Mouse (Mus musculus): ENCODE results near the gene Gm11032. TPM values are rescaled to one million over a fixed set of nuclear protein-coding genes. Genes with fewer than 3 reads are reported as not detected.
"Not testable (repeated sequence)": the region's sequence is repeated elsewhere in the genome, so short reads cannot be mapped to it uniquely, and the experiment has no call there.

The Gm11032 gene
- polyA plus RNA-seq (2016; fragmentation: Nextera tagmentation; extraction: Ambion mirVana): not detected in 2 replicates

DNA sequence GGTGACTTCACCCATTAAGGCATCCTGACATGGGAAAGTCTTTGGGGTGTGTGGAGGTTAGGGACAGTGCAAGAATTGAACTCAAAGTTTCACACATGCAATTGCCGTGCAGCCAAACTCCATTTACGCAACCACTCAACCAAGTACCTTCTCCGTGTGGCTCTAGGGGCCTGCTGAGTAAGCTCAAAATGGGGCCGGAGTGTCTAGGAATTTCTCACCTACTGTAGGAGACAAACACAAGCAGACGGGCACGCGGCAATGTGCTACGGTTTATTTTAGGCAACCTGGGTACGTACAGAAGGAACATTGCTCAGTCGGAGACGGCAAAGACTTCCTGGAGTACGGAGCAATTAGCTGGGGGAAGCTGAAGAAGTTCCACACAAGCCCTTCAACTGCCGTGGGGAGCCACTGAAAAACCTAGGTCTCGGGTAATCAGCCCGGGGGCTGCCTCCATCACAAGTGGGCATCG, at the start of gene Gm11032:
Gm11032 (plus strand) TSS at position 51 of the 469 bp plus-strand sequence.
- Histone ChIP-seq H3K36me3 (replicated peaks) (no peaks in the 10 kb centered on the region), H3K27me3 (ENCODE audit: poor library complexity, severe bottlenecking) (no peaks in the 10 kb centered on the region), H3K4me1 (0 out of 2 replicates have a peak, but pooled peaks cover 7% of the 10 kb centered on the region), H3K4me3 (no peak within 1 kb of the TSS), H3K9me3 (no peaks in the 10 kb centered on the region), H3K27ac (no peak within 1 kb of the TSS)
- DNase-seq (ENCODE audit: extremely low spot score, low spot score): no peak
- 86% methylated on average over 16 of the region's 16 CpGs for WGBS

DNA sequence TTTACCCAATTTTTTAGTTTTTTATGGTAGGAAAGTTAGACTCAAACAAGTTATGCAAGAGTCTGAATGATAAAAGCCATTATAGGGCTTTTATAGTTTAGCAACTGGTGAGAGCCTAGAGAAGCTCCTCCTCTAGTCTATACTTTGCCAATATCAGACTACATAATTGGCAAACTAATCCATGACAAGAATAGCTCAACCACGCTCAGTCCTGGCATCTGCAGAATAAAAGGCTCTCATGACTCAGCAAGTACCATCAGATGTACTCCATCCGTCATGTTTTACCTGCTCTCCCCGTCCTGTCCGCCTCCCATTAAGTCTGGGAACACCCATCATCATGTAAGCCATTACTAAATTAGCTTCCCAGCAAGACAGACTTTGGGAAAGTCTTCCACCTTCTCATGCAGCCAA, 48.4 kb upstream of the Gm11032 start:
- Histone ChIP-seq H3K4me3 (no peak overlapping the region), H3K27ac (no peak overlapping the region), H3K4me1 (peaks cover 6% of the 10 kb centered on the region), H3K27me3 (ENCODE audit: poor library complexity, severe bottlenecking) (no peaks in the 10 kb centered on the region), H3K9me3 (no peaks in the 10 kb centered on the region), H3K36me3 (replicated peaks) (peaks cover 5% of the 10 kb centered on the region)
- 90% methylated on average over 4 of the region's 4 CpGs for WGBS
- DNase-seq (ENCODE audit: extremely low spot score, low spot score): no peak

DNA sequence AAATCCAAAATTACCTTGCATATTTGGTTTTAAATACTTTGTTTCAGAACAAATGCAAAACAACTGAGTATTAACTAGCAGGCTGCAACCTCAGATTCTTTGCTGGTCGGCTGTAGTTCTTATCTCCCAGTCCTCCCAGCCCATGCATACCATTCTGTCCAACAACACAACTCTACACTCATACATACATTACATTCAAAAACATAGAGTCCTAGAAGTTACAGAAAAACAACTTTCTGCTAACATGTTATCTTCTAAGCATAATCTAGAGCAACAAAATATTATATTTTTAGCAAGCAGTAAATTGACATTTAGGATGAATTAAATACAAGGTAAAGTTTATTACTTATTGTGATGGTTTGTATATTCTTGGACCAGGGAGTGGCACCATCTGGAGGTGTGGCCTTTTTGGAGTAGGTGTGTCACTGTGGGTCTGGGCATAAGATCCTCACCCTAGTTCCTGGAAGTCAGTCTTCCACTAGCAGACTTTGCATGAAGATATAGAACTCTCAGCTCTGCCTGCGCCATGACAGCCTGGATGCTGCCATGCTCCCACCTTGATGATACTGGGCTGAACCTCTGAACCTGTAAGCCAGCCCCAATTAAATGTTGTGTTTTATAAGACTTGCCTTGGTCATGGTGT, 43.7 kb upstream of the Gm11032 start:
- H3K27ac ChIP-seq; H3K4me3 ChIP-seq; H3K4me1 ChIP-seq; DNase-seq (ENCODE audit: extremely low spot score, low spot score); H3K27me3 ChIP-seq (ENCODE audit: poor library complexity, severe bottlenecking); H3K36me3 ChIP-seq (replicated peaks); H3K9me3 ChIP-seq: not testable (repeated sequence)
- 93% methylated on average over 2 of the region's 2 CpGs for WGBS

DNA sequence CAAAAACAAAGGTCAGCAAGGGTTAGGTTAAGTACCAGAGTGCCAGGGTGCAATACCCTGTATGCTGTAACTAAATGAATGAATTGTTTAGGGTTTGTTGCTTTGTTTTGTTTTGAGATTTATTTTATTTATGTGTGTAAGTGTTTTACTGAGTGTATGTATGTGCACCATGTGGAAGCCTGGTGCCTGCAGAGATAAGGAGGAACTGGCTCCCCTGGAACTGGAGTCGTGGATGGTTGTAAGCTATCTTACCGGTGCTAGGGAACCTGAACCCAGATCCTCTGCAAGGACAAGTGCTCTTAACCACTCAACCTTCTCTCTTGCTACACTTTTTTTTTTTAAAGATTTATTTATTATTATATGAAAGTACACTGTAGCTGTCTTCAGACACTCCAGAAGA, 42.8 kb upstream of the Gm11032 start:
- peaks cover 2% of the 10 kb centered on the region; the same call in 1 of the 2 replicates for H3K36me3 ChIP-seq (replicated peaks)
- DNase-seq (ENCODE audit: extremely low spot score, low spot score): no peak
- peaks cover 6% of the 10 kb centered on the region for H3K4me1 ChIP-seq
- 89% methylated on average over 2 of the region's 2 CpGs for WGBS
- H3K4me3 ChIP-seq: no peak overlapping the region
- H3K27ac ChIP-seq: no peak overlapping the region
- no peaks in the 10 kb centered on the region for H3K27me3 ChIP-seq (ENCODE audit: poor library complexity, severe bottlenecking)
- H3K9me3 ChIP-seq: no peaks in the 10 kb centered on the region

DNA sequence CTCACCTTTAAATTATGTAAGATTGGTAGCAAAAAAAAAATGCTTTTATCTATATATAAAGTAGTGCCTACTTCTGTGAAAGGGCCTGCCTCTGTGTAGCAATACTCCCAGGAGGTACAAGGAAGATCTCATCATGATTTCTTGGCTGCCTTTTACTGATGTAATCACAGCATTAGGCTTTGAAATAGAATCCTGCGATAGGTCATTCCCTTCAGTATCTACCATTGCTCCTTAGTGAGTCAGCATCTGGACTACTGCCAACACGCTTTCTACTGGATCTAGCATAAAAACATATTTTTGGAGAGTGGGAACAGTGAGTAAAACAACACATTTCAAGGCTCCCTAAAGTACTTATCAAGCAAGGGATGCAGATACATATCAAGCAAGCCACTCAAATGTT, 41.2 kb upstream of the Gm11032 start:
- no peak overlapping the region for H3K4me3 ChIP-seq
- H3K4me1 ChIP-seq: peaks cover 6% of the 10 kb centered on the region
- H3K36me3 ChIP-seq (replicated peaks): peaks cover 3% of the 10 kb centered on the region; the same call in 1 of the 2 replicates
- H3K27ac ChIP-seq: no peak overlapping the region
- no peaks in the 10 kb centered on the region for H3K27me3 ChIP-seq (ENCODE audit: poor library complexity, severe bottlenecking)
- no peak for DNase-seq (ENCODE audit: extremely low spot score, low spot score)
- 93% methylated on average over 2 of the region's 2 CpGs for whole genome bisulfite sequencing
- H3K9me3 ChIP-seq: no peaks in the 10 kb centered on the region

DNA sequence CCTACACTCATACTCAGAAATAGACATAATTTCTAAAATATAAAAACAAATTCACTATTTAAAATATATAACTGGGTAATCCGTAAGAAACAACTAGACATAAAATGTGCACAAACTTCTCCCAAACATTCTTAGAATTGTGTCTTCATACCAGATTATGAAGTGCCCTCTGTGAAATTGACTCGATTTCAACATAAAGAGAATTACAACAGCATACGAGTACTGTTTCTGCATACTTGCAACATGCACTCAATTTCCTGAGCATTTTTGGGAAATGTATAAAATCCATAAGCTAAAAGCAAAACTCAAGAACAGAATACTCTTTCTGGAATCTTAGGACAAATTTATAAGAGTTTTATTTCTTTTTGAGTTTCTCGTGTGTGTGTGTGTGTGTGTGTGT, 28.1 kb upstream of the Gm11032 start:
- WGBS: 86% methylated on average over 4 of the region's 4 CpGs
- Histone ChIP-seq H3K27ac (no peak overlapping the region), H3K27me3 (ENCODE audit: poor library complexity, severe bottlenecking) (no peaks in the 10 kb centered on the region), H3K4me1 (peaks cover 22% of the 10 kb centered on the region), H3K4me3 (no peak overlapping the region), H3K36me3 (replicated peaks) (peaks cover 10% of the 10 kb centered on the region), H3K9me3 (no peaks in the 10 kb centered on the region)
- DNase-seq (ENCODE audit: extremely low spot score, low spot score): no peak

DNA sequence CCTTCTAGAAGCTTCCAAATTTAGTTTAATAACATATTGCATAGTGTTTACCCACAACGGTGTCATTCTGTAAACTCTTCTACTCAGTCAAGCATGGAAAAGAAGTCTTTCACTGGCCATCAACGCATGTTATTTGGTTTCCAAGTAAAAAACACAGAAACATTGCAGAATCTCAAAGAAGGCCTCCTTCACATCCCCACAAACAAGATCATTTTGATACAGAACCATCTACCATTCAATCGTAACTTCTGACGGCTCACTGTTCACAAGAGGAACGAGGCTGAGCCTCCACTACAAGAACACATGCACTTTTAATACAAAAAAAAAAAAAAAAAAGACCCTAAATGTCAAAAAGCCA, 26.4 kb upstream of the Gm11032 start:
- Histone ChIP-seq H3K9me3 (no peaks in the 10 kb centered on the region), H3K4me3 (peak overlapping the region; percentile 80), H3K27ac (peak overlapping the region; percentile 95; the same call in 1 of the 2 replicates), H3K4me1 (peaks cover 22% of the 10 kb centered on the region), H3K36me3 (replicated peaks) (peaks cover 3% of the 10 kb centered on the region; the same call in 1 of the 2 replicates), H3K27me3 (ENCODE audit: poor library complexity, severe bottlenecking) (no peaks in the 10 kb centered on the region)
- DNase-seq (ENCODE audit: extremely low spot score, low spot score): no peak
- WGBS: 45% methylated on average over 5 of the region's 5 CpGs

DNA sequence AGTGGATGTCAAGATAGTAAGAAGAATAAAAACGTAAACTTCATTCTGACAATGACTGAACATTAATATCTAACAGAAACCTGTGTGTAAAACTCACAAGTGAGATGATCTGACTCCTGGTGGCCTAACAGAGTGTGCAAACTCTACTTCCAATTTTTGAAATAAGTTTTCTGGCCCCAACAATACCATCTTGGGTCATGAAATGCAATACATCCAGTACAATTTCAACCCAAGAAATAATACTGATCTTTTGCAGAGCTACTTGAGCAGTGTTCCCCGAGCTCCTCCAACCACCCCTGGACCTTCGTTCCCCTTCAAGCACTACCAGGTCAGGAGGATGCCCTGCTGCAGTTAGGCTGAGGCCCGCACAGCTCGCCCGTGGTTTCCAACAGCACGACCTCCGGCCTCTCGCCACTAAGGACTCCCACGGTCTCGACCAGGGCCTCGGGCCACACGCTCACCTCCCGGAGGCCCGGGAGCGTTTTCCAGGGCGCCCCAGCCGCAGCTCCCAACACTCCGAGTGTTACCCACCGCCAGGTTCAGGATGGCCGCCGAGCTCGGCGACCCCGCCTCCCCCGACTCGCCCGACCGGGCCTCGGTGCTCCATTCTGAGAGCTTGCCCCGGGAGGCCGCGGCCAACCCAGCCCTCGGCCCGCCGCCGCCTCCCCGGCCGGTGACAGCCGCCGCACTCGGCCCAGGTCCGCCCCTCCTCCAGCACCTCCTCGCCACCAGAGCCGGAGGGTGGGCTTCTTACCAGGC, 25.8 kb upstream of the Gm11032 start:
- Histone ChIP-seq H3K4me3 (peak overlapping the region; percentile 80), H3K4me1 (peaks cover 22% of the 10 kb centered on the region), H3K36me3 (replicated peaks) (peaks cover 3% of the 10 kb centered on the region; the same call in 1 of the 2 replicates), H3K27me3 (ENCODE audit: poor library complexity, severe bottlenecking) (no peaks in the 10 kb centered on the region), H3K27ac (peak overlapping the region; percentile 95), H3K9me3 (no peaks in the 10 kb centered on the region)
- no peak for DNase-seq (ENCODE audit: extremely low spot score, low spot score)
- WGBS: under 1% methylated on average over 43 of the region's 45 CpGs

DNA sequence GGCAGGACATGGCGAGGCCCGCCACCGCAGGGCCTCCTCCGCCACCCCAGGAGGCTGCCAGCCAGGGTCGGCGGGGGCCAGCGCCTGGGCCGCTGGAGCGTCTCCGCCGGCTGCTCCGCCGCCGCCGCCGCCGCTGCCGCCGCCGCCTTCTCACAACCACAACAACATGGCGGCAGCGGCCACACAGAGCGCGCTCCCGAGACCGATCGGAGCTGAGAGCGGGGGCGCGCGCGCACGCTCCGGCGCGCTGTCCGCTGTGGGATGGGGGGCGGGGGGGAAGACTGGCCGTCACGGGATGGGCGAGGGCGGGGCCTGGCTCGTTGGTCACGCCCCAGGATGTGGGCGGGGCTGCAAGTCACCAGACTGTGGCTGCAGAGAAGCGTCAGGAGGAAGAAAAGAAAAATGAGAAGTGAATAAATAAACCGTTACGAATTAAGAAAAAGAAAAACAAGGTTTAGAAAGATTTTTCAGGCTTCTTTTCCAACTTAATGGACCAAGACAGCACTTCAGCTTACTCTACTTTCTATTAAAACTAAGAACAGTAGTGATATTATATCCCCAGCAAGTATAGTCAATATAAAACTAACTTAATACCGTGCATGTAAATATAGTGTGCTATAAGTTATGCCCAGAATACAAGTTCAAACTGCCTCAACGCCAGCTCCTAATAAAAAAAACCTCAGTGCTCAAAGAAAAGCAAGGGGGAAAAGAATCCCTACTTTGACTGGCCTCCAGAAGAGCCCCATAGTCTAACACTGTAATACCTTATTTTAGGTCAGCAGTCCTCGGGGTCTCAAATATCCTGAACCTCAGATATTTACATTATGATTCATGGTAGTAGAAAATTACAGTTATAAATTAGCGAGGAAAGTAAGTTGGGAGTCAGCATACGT, 25.0 kb upstream of the Gm11032 start, which contains the start of gene Mtmr3:
Mtmr3 (minus strand) TSS at position 256 of the 893 bp plus-strand sequence.
- Histone ChIP-seq H3K36me3 (replicated peaks) (no peaks in the 10 kb centered on the region; the same call in 1 of the 2 replicates), H3K27ac (peak within 1 kb of the TSS; percentile 95), H3K27me3 (ENCODE audit: poor library complexity, severe bottlenecking) (no peaks in the 10 kb centered on the region), H3K9me3 (no peaks in the 10 kb centered on the region), H3K4me1 (peaks cover 22% of the 10 kb centered on the region), H3K4me3 (peak within 1 kb of the TSS; percentile 80)
- DNase-seq (ENCODE audit: extremely low spot score, low spot score): peak; percentile 93
- WGBS: 5% methylated on average over 53 of the region's 53 CpGs

DNA sequence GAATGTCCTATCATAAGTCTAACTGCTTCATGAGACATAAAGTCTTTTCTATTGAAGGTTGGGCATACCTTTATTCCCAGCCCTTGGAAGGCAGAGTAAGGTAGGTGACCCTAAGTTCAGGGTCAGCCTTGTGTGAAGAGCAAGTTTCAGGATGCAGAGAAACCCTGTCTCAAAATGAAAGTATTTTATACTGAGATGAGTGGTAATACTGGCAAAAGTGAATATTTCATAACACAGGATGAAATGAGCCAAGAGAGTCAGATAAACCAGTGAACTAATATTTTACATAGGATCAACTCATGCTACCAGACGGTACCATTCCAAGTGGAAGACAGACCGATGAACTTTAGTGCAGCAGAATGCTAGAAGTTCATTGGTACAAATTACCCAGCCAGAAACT, 21.5 kb upstream of the Gm11032 start:
- 94% methylated on average over 2 of the region's 2 CpGs for whole genome bisulfite sequencing
- Histone ChIP-seq H3K36me3 (replicated peaks) (no peaks in the 10 kb centered on the region), H3K4me3 (no peak overlapping the region), H3K9me3 (no peaks in the 10 kb centered on the region), H3K4me1 (peaks cover 22% of the 10 kb centered on the region), H3K27ac (no peak overlapping the region), H3K27me3 (ENCODE audit: poor library complexity, severe bottlenecking) (no peaks in the 10 kb centered on the region)
- no peak for DNase-seq (ENCODE audit: extremely low spot score, low spot score)

DNA sequence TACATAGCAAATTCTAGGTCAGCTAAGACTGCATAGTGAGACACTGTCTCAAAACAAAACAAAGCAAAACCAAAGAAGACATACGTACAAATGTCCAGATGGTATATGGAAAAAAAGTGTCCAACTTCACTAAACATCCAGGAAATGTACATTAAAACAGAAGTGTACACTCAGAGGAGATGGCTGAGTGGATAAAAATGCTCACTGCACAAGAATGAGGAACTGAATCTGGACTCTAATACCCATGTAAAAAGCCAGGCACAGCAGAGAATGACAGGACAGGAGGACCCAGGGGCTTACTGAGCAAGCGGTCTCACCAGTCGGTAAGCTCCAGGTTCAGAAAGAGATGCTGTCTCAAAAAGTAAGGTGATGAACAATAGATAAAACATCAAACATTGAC, 20.0 kb upstream of the Gm11032 start:
- 96% methylated on average over 3 of the region's 3 CpGs for WGBS
- Histone ChIP-seq H3K27ac (no peak overlapping the region), H3K9me3 (no peaks in the 10 kb centered on the region), H3K4me3 (no peak overlapping the region), H3K27me3 (ENCODE audit: poor library complexity, severe bottlenecking) (no peaks in the 10 kb centered on the region), H3K36me3 (replicated peaks) (no peaks in the 10 kb centered on the region), H3K4me1 (peaks cover 20% of the 10 kb centered on the region)
- no peak for DNase-seq (ENCODE audit: extremely low spot score, low spot score)

DNA sequence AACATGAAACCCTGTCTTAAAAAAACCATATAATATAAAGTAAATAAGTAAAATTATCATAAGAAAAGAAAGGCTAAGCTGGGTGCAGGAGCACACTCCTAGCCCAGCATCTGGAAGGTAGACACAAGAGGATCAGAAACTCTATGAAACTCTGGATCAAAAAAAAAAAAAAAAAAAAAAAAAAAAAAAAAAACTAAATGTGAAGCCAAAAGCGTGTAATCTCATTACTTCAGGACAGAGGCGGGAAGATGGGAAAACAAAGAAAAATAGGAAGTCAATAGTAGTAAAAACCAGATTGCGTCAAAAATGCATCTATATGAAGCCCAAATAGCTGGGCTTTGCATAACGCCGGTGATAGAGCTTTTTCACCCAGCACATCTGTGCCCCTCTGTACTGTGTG, 18.0 kb upstream of the Gm11032 start:
- no peaks in the 10 kb centered on the region for H3K36me3 ChIP-seq (replicated peaks)
- DNase-seq (ENCODE audit: extremely low spot score, low spot score): no peak
- H3K9me3 ChIP-seq: no peaks in the 10 kb centered on the region
- peaks cover 16% of the 10 kb centered on the region for H3K4me1 ChIP-seq
- 83% methylated on average over 5 of the region's 5 CpGs for WGBS
- no peaks in the 10 kb centered on the region for H3K27me3 ChIP-seq (ENCODE audit: poor library complexity, severe bottlenecking)
- no peak overlapping the region for H3K4me3 ChIP-seq
- H3K27ac ChIP-seq: no peak overlapping the region

Measured in forebrain, embryonic 10.5 days (tissue).